Mouse (Mus musculus) kidney, postnatal 0 days (tissue): Measurements from ENCODE around the gene Siva1. TPM values are rescaled to one million over a fixed set of nuclear protein-coding genes. Genes with fewer than 3 reads are reported as not detected.

Source experiments
- ATAC-seq: fragments of 200-750 bp; cut with Nextera tagmentation; replicated peaks from 2 replicates; pipeline ENCODE4 v1.8.0; 2017; ENCODE audit warnings: low read depth, moderate number of reproducible peaks, moderate TSS enrichment, moderate library complexity; ENCODE audit not compliant: low FRiP score
- DNase-seq: peaks from one replicate; pipeline ENCODE4 v3.0.0-alpha.2; 2016; ENCODE audit warnings: low spot score
- H3K27ac ChIP-seq: fragments of 300-500 bp; sonication (generic); 2 replicates; pipeline ENCODE4 v1.5.1; 2014; ENCODE audit warnings: mild to moderate bottlenecking
- H3K27me3 ChIP-seq: fragments of 300-500 bp; sonication (generic); 2 replicates; pipeline ENCODE4 v1.6.1; 2014; ENCODE audit warnings: low read length, mixed read lengths; ENCODE audit not compliant: insufficient read depth
- H3K36me3 ChIP-seq: fragments of 300-500 bp; sonication (generic); 2 replicates; pipeline ENCODE4 v1.6.1; 2014; ENCODE audit warnings: low read length, mixed read lengths; ENCODE audit not compliant: insufficient read depth
- H3K4me1 ChIP-seq: fragments of 300-500 bp; sonication (generic); replicated peaks from 2 replicates; pipeline ENCODE4 v1.6.1; 2014; ENCODE audit warnings: antibody characterized with exemption, low read length, mixed read lengths; ENCODE audit not compliant: insufficient read depth
- H3K4me2 ChIP-seq: fragments of 300-500 bp; sonication (generic); 2 replicates; pipeline ENCODE4 v1.6.1; 2014; ENCODE audit warnings: mild to moderate bottlenecking, low read length, moderate library complexity, mixed read lengths
- H3K4me3 ChIP-seq: fragments of 300-500 bp; sonication (generic); replicated peaks from 2 replicates; pipeline ENCODE4 v1.5.1; 2014; ENCODE audit warnings: low read depth, low read length
- H3K9ac ChIP-seq: fragments of 300-500 bp; sonication (generic); 2 replicates; pipeline ENCODE4 v1.6.1; 2014; ENCODE audit warnings: low read depth, low read length
- H3K9me3 ChIP-seq: fragments of 300-500 bp; sonication (generic); replicated peaks from 2 replicates; pipeline ENCODE4 v1.6.1; 2016; ENCODE audit warnings: low read length, inconsistent platforms, mixed read lengths
- CTCF ChIP-seq: IDR thresholded peaks from 2 replicates; pipeline ENCODE4 v1.5.1; 2016; ENCODE audit warnings: antibody characterized with exemption, low read depth, mild to moderate bottlenecking, moderate library complexity
- WGBS: fragments of 180-500 bp; shearing (Covaris S2); extraction: QIAGEN DNeasy Blood & Tissue Kit; methylation state at CpG from one replicate; pipeline ENCODE4 v1.1.7; 2014; 5-methylcytosine and 5-hydroxymethylcytosine counted together
- polyA plus RNA-seq: library from polyadenylated mRNA; unstranded; fragments of >200 nt; fragmentation: Nextera tagmentation; extraction: Ambion mirVana; gene quantifications from 2 replicates; pipeline ENCODE4 v1.2.1, GENCODE M21; 2015

The Siva1 gene
- polyA plus RNA-seq, result 202 and 209 TPM in 2 replicates

DNA sequence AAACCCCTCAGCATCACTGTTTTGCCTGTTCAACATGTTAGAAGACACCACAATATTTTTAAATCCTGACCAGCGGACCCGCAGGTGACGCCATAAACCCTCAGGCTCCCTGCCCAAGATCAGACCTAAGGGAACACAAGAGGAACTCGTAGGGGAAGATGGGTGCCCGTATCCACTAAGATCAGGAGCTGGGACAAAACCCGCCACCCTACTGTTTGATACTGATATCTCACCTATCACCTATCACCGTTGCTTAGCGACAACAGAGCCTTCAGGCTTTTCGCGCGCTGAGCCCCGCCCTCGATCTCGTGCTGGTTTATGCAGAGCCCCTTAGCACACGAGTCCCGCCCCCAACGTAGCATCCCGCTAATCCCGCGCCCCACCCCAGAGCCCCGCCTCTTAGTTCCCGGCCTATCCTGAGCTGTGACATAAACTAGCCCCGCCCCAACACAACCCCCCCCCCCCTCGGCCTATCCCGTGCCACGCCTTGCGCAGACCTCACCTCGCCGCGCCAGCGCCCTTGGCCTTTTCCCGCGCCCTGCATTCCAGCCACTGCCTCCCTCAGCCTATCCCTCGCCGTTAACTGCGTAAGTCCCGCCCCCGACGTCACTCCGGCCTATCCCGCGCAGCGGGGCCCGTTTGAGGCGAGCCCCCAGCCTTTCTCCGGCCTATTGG, at the start of gene Siva1:
TSS of gene Siva1 (plus strand) at position 500 of the 675 bp plus-strand sequence.
- DNase-seq, result peak; percentile 100
- H3K27ac ChIP-seq, result peak within 1 kb of the TSS; percentile 90

GRCm38 (mm10) chr12:112594989-112595388, 49.5 kb upstream of the Siva1 start:
- no peak for TF ChIP-seq CTCF
- Histone ChIP-seq H3K9ac (no peak overlapping the region), H3K4me2 (no peak overlapping the region), H3K36me3 (no peaks in the 10 kb centered on the region), H3K27ac (peak overlapping the region; percentile 36; the same call in 1 of the 2 replicates), H3K4me3 (no peak overlapping the region), H3K27me3 (no peaks in the 10 kb centered on the region), H3K4me1 (peaks cover 29% of the 10 kb centered on the region; the same call in 1 of the 2 replicates), H3K9me3 (no peaks in the 10 kb centered on the region)
- WGBS, result 49% methylated on average over 4 of the region's 4 CpGs
- DNase-seq (no peak), ATAC-seq (no peak)

More for the DNA sequence above, at the start of gene Siva1:
- H3K27me3 ChIP-seq, result no peaks in the 10 kb centered on the region
- peak; percentile 97 for ATAC-seq
- peak within 1 kb of the TSS; percentile 92 for H3K4me2 ChIP-seq
- no peaks in the 10 kb centered on the region; the same call in 1 of the 2 replicates for H3K4me1 ChIP-seq
- H3K36me3 ChIP-seq, result peaks cover 12% of the 10 kb centered on the region; the same call in 1 of the 2 replicates
- H3K9me3 ChIP-seq, result no peaks in the 10 kb centered on the region
- peak within 1 kb of the TSS; percentile 81 for H3K9ac ChIP-seq
- peak within 1 kb of the TSS; percentile 75 for H3K4me3 ChIP-seq
- no peak for TF ChIP-seq CTCF
- 3% methylated on average over 45 of the region's 46 CpGs for WGBS

GRCm38 (mm10) chr12:112595626-112596025, 48.9 kb upstream of the Siva1 start:
- no peak overlapping the region for H3K4me2 ChIP-seq
- no peaks in the 10 kb centered on the region for H3K36me3 ChIP-seq
- peak overlapping the region; percentile 4; the same call in 1 of the 2 replicates for H3K27ac ChIP-seq
- peaks cover 29% of the 10 kb centered on the region; the same call in 1 of the 2 replicates for H3K4me1 ChIP-seq
- H3K9ac ChIP-seq, result no peak overlapping the region
- ATAC-seq, result peak; percentile 33; the same call in 1 of the 2 replicates
- H3K27me3 ChIP-seq, result no peaks in the 10 kb centered on the region
- no peak for DNase-seq
- TF ChIP-seq CTCF, result no peak
- no peak overlapping the region for H3K4me3 ChIP-seq
- 63% methylated on average over 4 of the region's 4 CpGs for WGBS
- no peaks in the 10 kb centered on the region for H3K9me3 ChIP-seq

- no peak overlapping the region for H3K4me2 ChIP-seq
- no peaks in the 10 kb centered on the region for H3K36me3 ChIP-seq
- no peak overlapping the region for H3K27ac ChIP-seq
- DNase-seq (no peak), ATAC-seq (no peak)
- WGBS, result 59% methylated on average over 9 of the region's 9 CpGs
- H3K4me3 ChIP-seq, result no peak overlapping the region
- no peaks in the 10 kb centered on the region for H3K9me3 ChIP-seq
- no peak for TF ChIP-seq CTCF
- peaks cover 29% of the 10 kb centered on the region; the same call in 1 of the 2 replicates for H3K4me1 ChIP-seq
- H3K27me3 ChIP-seq, result no peaks in the 10 kb centered on the region
- H3K9ac ChIP-seq, result no peak overlapping the region
Measured at GRCm38 (mm10) chr12:112596454-112596853, 48.0 kb upstream of the Siva1 start.

- Histone ChIP-seq H3K36me3 (no peaks in the 10 kb centered on the region), H3K9me3 (no peaks in the 10 kb centered on the region), H3K27me3 (no peaks in the 10 kb centered on the region), H3K4me3 (no peak overlapping the region), H3K4me2 (no peak overlapping the region), H3K27ac (no peak overlapping the region), H3K9ac (no peak overlapping the region), H3K4me1 (peaks cover 29% of the 10 kb centered on the region; the same call in 1 of the 2 replicates)
- no peak for TF ChIP-seq CTCF
- DNase-seq (no peak), ATAC-seq (no peak)
- WGBS, result 74% methylated on average over 14 of the region's 14 CpGs
Measured at GRCm38 (mm10) chr12:112596891-112597500, 47.5 kb upstream of the Siva1 start.

GRCm38 (mm10) chr12:112597618-112598017, 46.9 kb upstream of the Siva1 start:
- H3K27me3 ChIP-seq, result no peaks in the 10 kb centered on the region
- no peak for TF ChIP-seq CTCF
- H3K36me3 ChIP-seq, result no peaks in the 10 kb centered on the region
- H3K9ac ChIP-seq, result no peak overlapping the region
- 86% methylated on average over 8 of the region's 8 CpGs for WGBS
- H3K4me1 ChIP-seq, result peaks cover 29% of the 10 kb centered on the region; the same call in 1 of the 2 replicates
- H3K27ac ChIP-seq, result no peak overlapping the region
- no peak overlapping the region for H3K4me2 ChIP-seq
- DNase-seq, result no peak
- H3K4me3 ChIP-seq, result no peak overlapping the region
- no peak for ATAC-seq
- H3K9me3 ChIP-seq, result no peaks in the 10 kb centered on the region
